Mouse (Mus musculus) granulocyte monocyte progenitor cell, adult 5-6 weeks (primary cell): ENCODE measurements at regions not wholly inside any gene's neighbourhood (a gene's known extent, or its start where the extent isn't known, plus 50 kb on each side); places are given as distances from the start of the nearest gene placed in this dataset.

Source experiments
- ATAC-seq: replicated peaks from 2 replicates; pipeline ENCODE4 v1.8.0; 2016; ENCODE audit warnings: mild to moderate bottlenecking, moderate TSS enrichment, inconsistent platforms; ENCODE audit not compliant: poor library complexity, severe bottlenecking

DNA sequence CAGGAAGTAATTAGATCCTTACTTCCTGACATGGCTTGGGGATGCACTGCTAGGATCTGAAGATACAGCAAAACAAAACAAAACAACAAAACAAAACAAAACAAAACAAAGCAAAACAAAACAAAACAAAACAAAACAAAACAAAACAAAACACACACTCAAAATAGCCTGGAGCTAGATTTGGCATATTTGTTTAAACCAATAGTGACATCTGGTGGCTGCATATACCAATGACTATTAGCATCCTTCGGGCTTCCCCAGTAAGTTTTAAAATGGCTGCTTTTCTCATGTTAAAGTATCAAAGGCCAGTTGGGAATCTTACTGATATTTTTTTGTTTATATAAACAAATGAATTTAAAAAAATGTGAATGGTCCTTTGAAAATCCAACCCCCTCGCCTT is 52.9 kb upstream of the Ica1 start:
- peak; percentile 89 for ATAC-seq

- no peak for ATAC-seq
Measured at GRCm38 (mm10) chr6:8832924-8833323, 54.6 kb upstream of the Ica1 start.

- no peak for ATAC-seq
Measured at GRCm38 (mm10) chr6:8853657-8854056, 75.4 kb upstream of the Ica1 start.

GRCm38 (mm10) chr6:8860581-8860980 is 82.3 kb upstream of the Ica1 start:
- no peak for ATAC-seq

DNA sequence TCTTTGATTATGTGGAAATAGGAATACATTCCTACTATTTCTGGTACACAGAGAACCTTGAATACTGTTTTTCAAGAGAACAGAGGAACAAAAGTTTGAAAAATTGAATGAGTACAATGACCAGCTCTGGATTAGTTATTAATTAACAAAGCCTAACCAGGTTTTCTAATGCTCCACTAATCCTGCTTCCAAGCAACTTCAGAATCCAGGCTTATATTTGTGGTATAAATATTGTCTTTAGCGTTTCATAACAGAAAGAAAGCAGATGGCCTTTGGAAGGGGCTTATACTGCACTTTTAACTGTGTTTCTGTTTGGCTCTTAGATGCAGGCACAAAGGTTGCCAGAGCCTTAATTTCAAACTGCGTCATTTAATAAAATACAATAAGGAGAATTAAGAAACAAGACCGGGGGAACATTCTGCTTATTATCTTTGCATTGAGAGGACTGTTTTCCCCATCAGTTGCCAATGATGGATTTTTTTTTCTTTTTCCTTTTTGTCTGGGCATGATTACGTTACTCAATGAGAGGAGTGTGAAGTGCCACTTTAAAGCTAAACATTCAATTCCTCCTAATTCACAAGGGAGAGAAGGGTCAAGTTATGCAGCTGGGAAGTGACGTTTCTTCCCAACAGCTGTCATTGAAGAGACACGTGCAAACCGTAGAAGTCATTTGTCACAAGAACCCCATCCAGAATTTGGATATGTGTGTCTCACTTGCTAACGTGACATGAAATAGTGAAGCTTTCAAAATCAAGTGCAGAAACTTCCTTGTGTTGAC is 84.2 kb upstream of the Nxph1 start:
- ATAC-seq = no peak

GRCm38 (mm10) chr6:8877373-8878070 is 70.7 kb upstream of the Nxph1 start:
- ATAC-seq = no peak

- ATAC-seq = no peak
Measured at GRCm38 (mm10) chr6:8893665-8894064, 54.6 kb upstream of the Nxph1 start.

- ATAC-seq = no peak
Measured at GRCm38 (mm10) chr6:8896097-8896496, 52.1 kb upstream of the Nxph1 start.

- no peak for ATAC-seq
Measured at GRCm38 (mm10) chr6:8896822-8897221, 51.4 kb upstream of the Nxph1 start.

- ATAC-seq = no peak
Measured at GRCm38 (mm10) chr6:8897334-8897733, 50.9 kb upstream of the Nxph1 start.

DNA sequence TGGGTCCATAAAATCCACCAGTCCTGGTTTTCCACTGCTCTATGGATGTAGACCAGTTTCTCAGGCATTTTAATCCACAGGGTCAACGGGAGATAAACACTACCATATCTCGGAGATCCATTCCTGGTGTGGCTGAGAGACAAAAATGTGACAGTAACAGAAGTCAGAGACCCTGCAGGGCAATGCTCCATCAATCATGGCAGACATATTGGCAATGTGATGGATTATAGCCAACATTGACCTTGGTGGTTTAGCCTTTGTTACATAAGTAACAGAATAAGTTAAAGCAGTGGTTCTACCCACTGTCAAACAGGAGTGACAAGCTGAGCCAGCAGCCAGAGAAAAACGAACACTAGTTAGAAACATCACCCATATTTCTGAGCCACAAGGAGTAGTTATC is 50.0 kb upstream of the Nxph1 start:
- ATAC-seq = no peak
